Mouse (Mus musculus) ES-Bruce4 (cell line): Measurements from ENCODE around the gene AF366264.

ENCODE experiments used
- CTCF ChIP-seq: IDR thresholded peaks from one replicate; pipeline ENCODE4 v1.8.1; 2011; ENCODE audit warnings: low read depth, low read length
- EP300 ChIP-seq: IDR thresholded peaks from 2 replicates; pipeline ENCODE4 v1.6.1; 2011; ENCODE audit warnings: low read depth, low read length; ENCODE audit not compliant: insufficient read depth
- POLR2A ChIP-seq: IDR thresholded peaks from one replicate; pipeline ENCODE4 v1.8.1; 2011; ENCODE audit warnings: low read length; ENCODE audit not compliant: insufficient read depth

- TF ChIP-seq POLR2A = no peak
- TF ChIP-seq CTCF = peak; percentile 79
- no peak for TF ChIP-seq EP300
Observed at GRCm38 (mm10) chr8:13785764-13786299, 52.4 kb downstream of the AF366264 start.
